Mouse (Mus musculus) megakaryocyte, embryonic 14.5 days (primary cell): ENCODE measurements at regions not wholly inside any gene's neighbourhood (a gene's known extent, or its start where the extent isn't known, plus 50 kb on each side); places are given as distances from the start of the nearest gene placed in this dataset.

Experiments used
- H3K27me3 ChIP-seq: replicated peaks from 2 replicates; pipeline ENCODE3; 2012; ENCODE audit warnings: inconsistent platforms
- H3K36me3 ChIP-seq: replicated peaks from 2 replicates; pipeline ENCODE3; 2012; ENCODE audit warnings: low read length, inconsistent platforms, mixed read lengths
- H3K4me1 ChIP-seq: 2 replicates; pipeline ENCODE4 v1.6.1; 2012; ENCODE audit warnings: inconsistent platforms
- H3K4me3 ChIP-seq: replicated peaks from 2 replicates; pipeline ENCODE3; 2012; ENCODE audit warnings: moderate library complexity, mild to moderate bottlenecking, inconsistent platforms
- H3K9me3 ChIP-seq: 2 replicates; pipeline ENCODE4 v1.6.1; 2012; ENCODE audit warnings: inconsistent platforms
- FLI1 ChIP-seq: IDR thresholded peaks from 2 replicates; pipeline ENCODE4 v1.6.1; 2012; ENCODE audit warnings: low read length, inconsistent platforms, mixed read lengths
- GATA1 ChIP-seq: IDR thresholded peaks from 3 replicates; pipeline ENCODE4 v1.6.1; 2012; ENCODE audit warnings: mixed read lengths, low read length, inconsistent platforms, borderline replicate concordance

- TF ChIP-seq GATA1: no peak
- TF ChIP-seq FLI1: no peak
- Histone ChIP-seq H3K36me3 (no peaks in the 10 kb centered on the region), H3K27me3 (no peaks in the 10 kb centered on the region), H3K4me3 (no peak overlapping the region), H3K4me1 (0 out of 2 replicates have a peak, but pooled peaks cover 4% of the 10 kb centered on the region), H3K9me3 (0 out of 2 replicates have a peak, but pooled peaks cover 2% of the 10 kb centered on the region)
Observed at GRCm38 (mm10) chr1:55963867-55964266, 558.1 kb downstream of the Plcl1 start.

GRCm38 (mm10) chr1:55966273-55966672 lies 560.6 kb downstream of the Plcl1 start:
- no peak for TF ChIP-seq GATA1
- no peak for TF ChIP-seq FLI1
- no peaks in the 10 kb centered on the region for H3K36me3 ChIP-seq
- H3K4me3 ChIP-seq: no peak overlapping the region
- H3K27me3 ChIP-seq: no peaks in the 10 kb centered on the region
- H3K9me3 ChIP-seq: 0 out of 2 replicates have a peak, but pooled peaks cover 2% of the 10 kb centered on the region
- H3K4me1 ChIP-seq: no peaks in the 10 kb centered on the region

- Histone ChIP-seq H3K27me3 (no peaks in the 10 kb centered on the region), H3K4me3 (no peak overlapping the region), H3K9me3 (0 out of 2 replicates have a peak, but pooled peaks cover 2% of the 10 kb centered on the region), H3K4me1 (no peaks in the 10 kb centered on the region), H3K36me3 (no peaks in the 10 kb centered on the region)
- TF ChIP-seq FLI1 (no peak), GATA1 (no peak)
Observed at GRCm38 (mm10) chr1:55967869-55968268, 562.1 kb downstream of the Plcl1 start.

GRCm38 (mm10) chr1:55977796-55978195 lies 572.1 kb downstream of the Plcl1 start:
- peaks cover 2% of the 10 kb centered on the region; the same call in 1 of the 2 replicates for H3K9me3 ChIP-seq
- H3K4me3 ChIP-seq: no peak overlapping the region
- H3K27me3 ChIP-seq: no peaks in the 10 kb centered on the region
- no peaks in the 10 kb centered on the region for H3K4me1 ChIP-seq
- TF ChIP-seq GATA1 (no peak), FLI1 (no peak)
- H3K36me3 ChIP-seq: no peaks in the 10 kb centered on the region

- no peaks in the 10 kb centered on the region for H3K27me3 ChIP-seq
- no peaks in the 10 kb centered on the region for H3K4me1 ChIP-seq
- H3K9me3 ChIP-seq: peaks cover 2% of the 10 kb centered on the region; the same call in 1 of the 2 replicates
- no peak for TF ChIP-seq GATA1
- no peak for TF ChIP-seq FLI1
- H3K4me3 ChIP-seq: no peak overlapping the region
- H3K36me3 ChIP-seq: no peaks in the 10 kb centered on the region
Observed at GRCm38 (mm10) chr1:55983522-55984066, 577.9 kb downstream of the Plcl1 start.

- no peak overlapping the region for H3K4me3 ChIP-seq
- no peaks in the 10 kb centered on the region for H3K9me3 ChIP-seq
- no peaks in the 10 kb centered on the region for H3K4me1 ChIP-seq
- H3K36me3 ChIP-seq: no peaks in the 10 kb centered on the region
- TF ChIP-seq GATA1 (no peak), FLI1 (no peak)
- no peaks in the 10 kb centered on the region for H3K27me3 ChIP-seq
Observed at GRCm38 (mm10) chr1:55997074-55997473, 591.4 kb downstream of the Plcl1 start.
